Mouse (Mus musculus): Measurements from ENCODE around the gene Rilpl1. TPM values are rescaled to one million over a fixed set of nuclear protein-coding genes. Genes with fewer than 3 reads are reported as not detected.

Rilpl1 gene
- polyA plus RNA-seq, 1 experiment: 4.2 TPM

GRCm38 (mm10) chr5:124503742-124504141, 27.4 kb downstream of the Rilpl1 start:
- TF ChIP-seq GATA1 (IDR thresholded peaks at IDR 0.05; ENCODE audit: low read length): no peak

DNA sequence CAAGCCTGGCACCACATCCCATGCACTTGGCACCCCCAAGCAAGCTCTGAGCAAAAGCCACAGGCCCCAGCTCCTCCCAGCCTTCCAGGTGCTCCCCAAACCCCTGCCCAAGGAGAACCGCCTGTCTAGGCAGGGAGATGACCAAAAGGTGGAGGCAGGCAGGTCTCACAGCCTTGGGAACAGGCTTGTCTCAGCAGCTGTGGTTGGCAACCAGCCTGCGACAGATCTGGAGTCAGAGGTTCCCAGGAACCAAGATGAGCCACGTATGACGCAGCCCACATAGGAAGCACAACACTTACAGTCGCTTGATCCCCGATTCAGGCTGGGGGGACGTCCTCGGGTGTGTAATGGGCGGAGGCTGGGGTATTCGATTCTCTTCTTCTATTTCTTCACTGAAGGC, 29.6 kb downstream of the Rilpl1 start:
- TF ChIP-seq GATA1 (IDR thresholded peaks at IDR 0.05; ENCODE audit: low read length): no peak

DNA sequence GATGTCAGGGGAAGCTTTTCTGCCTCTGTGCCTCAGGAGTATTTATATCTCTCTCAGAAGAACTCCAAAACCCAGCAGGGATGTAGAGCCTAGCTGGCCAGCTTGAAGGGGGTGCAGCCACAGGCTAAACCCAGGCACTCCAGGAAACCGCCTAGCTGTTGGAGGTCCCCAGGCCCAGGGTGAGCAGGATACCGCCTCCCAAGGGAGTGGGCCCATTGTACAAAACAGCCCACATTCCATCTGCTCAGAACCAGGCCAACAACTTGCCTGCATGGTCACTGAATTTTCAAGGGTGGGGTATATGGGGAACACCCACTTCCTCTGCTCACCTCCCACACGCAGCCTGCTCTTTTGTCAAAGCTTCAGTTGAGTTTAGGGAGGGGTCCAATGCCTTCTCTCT, 30.6 kb downstream of the Rilpl1 start:
- TF ChIP-seq GATA1 (IDR thresholded peaks at IDR 0.05; ENCODE audit: low read length): no peak

DNA sequence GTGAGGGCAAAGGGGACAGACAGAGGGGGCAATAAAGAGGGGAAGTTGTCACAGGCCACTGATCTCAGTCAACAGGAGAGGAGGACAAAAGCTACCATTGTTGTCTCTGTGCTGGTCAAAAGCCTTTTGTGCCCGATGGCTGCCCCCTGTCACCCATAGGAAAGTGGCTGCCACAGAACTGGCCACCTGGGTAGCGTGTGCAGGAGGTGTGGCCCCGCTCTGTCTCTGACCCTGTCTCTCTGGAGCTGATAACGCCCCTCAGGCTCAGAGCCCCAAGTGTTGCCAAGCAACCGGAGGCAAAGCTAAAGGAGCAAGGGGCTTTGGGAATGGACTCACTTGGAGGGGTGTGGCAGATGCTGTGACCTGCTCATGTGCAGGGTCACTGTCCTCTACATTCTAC, 32.2 kb downstream of the Rilpl1 start:
- no peak for TF ChIP-seq GATA1 (IDR thresholded peaks at IDR 0.05; ENCODE audit: low read length)

DNA sequence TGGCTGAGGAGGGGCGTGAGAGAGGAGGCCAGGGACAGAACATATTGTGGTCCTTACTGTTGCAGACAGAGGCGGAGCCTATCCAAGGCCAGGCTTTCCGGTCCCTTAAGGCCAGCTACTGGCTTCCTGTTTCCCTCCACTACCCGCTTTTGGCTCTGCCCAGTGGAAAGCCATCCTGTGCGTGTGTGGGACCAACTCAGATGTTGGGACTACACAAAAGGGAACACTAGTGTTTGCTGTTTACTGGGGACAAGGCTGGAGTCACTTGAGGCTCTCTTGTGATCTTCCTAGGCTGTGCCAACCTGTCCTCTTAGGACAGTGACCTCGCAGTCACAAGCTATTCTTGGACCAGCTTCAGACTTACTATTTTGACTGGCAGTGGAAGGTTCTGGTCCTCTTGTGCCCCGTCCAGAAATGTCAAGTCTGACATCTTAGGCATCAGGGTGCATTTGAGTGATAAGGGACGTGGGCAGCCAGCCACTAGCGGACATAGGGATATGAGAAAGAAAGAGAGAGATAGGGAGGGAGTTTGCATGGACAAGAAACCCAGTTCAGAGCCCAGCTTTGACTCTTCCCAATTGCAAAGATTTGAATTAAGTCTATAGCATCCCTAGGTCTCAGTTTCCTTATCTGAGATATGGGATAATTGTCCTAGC, 32.8 kb downstream of the Rilpl1 start:
- TF ChIP-seq GATA1 (IDR thresholded peaks at IDR 0.05; ENCODE audit: low read length): no peak

- TF ChIP-seq GATA1 (IDR thresholded peaks at IDR 0.05; ENCODE audit: low read length): no peak
These were observed 34.3 kb downstream of the Rilpl1 start for GRCm38 (mm10) chr5:124496614-124497514.

- TF ChIP-seq GATA1 (IDR thresholded peaks at IDR 0.05; ENCODE audit: low read length): no peak
These were observed 35.6 kb downstream of the Rilpl1 start for GRCm38 (mm10) chr5:124495547-124495946.

DNA sequence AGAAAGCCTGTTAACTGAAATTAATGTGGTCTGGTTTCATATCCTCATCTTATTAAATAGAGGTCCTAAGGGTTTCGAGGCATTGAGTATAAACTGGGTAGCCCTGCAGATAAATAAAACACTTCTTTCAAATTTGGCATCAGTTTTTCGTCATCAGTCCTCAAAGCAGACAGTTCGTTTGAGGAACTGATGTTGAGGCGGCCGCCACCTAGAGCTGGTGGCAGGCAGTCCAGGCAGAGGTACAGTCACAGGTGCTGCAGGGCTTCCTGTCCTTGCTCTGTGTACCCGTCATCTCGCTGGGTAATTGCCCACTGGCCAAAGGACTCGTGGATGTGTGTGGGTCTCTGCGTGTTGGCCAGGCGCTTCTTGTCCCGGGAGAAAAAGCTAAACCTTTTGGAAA, 37.7 kb downstream of the Rilpl1 start:
- no peak for TF ChIP-seq GATA1 (IDR thresholded peaks at IDR 0.05; ENCODE audit: low read length)

DNA sequence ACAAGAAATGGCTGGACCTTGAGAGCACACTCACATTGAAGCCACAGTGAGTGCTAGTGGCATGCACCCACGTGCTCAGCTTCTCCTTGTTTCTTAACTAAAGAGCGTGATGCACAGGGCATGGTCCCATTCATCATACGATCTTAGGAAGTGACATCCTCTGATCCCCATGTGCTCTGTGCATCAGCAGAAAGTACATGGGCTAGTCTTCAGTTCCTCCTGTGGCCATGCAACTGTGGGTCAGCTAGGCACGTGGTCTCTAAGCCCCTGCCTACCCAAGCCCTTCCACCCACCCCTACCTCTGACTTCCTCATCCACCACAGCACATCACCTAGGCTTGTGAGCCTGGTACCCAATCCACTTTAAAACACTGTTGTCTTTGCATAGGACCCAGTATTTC, 38.6 kb downstream of the Rilpl1 start:
- no peak for TF ChIP-seq GATA1 (IDR thresholded peaks at IDR 0.05; ENCODE audit: low read length)

DNA sequence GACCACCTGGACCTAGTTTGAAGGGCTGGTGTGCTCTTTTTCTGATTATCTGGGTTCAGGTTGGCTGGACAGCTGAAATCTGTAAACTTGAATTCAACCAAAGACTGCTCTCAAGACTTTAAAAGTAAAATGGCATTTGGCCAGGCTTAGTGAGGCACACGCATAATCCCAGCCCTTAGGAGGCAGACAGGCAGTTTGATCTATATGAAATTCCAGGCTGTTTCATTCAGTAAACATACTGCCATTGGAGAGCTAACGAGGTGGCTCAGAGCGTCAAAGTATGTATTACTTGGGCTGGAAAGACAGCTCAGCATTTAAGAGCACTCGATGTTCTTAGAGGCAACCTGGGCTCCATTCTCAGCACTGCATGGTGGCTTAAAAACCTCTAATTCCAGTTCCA, 39.5 kb downstream of the Rilpl1 start:
- TF ChIP-seq GATA1 (IDR thresholded peaks at IDR 0.05; ENCODE audit: low read length): no peak

GRCm38 (mm10) chr5:124488885-124489284, 42.3 kb downstream of the Rilpl1 start:
- no peak for TF ChIP-seq GATA1 (IDR thresholded peaks at IDR 0.05; ENCODE audit: low read length)

GRCm38 (mm10) chr5:124485654-124486053, 45.5 kb downstream of the Rilpl1 start:
- TF ChIP-seq GATA1 (IDR thresholded peaks at IDR 0.05; ENCODE audit: low read length): no peak

DNA sequence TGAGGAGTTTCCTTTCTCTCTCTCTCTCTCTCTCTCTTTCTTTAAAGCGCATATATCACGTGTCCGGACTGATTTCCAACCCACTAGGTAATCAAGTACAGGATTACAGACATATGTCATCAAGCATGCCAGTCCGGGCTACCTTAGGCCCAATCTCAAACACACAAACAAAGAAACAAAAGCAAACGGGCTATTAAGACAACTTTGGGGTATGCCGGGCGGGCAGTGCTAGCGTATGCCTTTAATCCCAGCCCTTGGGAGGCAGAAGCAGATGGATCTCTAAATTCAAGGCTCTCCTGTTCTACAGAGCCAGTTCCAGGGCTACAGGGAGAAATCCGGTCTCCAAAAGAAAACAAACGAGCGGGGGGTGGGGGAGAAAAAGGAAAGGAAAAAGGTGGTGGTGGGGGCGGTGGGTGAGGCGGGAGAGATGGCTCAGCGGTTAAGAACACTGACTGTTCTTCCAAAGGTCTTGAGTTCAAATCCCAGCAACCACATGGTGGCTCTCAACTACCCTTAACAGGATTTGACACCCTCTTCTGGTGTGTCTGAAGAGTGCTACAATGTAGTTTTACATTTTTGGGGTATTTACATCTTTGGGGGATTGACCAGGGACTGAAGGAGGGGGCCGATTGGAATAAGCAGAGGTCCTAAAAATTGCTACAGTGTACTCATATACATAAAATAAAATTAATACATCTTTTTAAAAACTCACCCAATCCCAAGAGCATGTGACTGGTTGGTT, 47.4 kb downstream of the Rilpl1 start:
- no peak for TF ChIP-seq GATA1 (IDR thresholded peaks at IDR 0.05; ENCODE audit: low read length)

- TF ChIP-seq GATA1 (IDR thresholded peaks at IDR 0.05; ENCODE audit: low read length): no peak
These were observed 48.1 kb downstream of the Rilpl1 start, which contains the start of gene Snrnp35 for GRCm38 (mm10) chr5:124482966-124483654. TSS of gene Snrnp35 (plus strand) at chr5:124483134.

GRCm38 (mm10) chr5:124482436-124482965, 48.7 kb downstream of the Rilpl1 start:
- no peak for TF ChIP-seq GATA1 (IDR thresholded peaks at IDR 0.05; ENCODE audit: low read length)

Data from G1E-ER4 (cell line).